Mouse (Mus musculus) retina, postnatal 1 day (tissue): ENCODE measurements around the gene Rnf123.

ENCODE experiments used
- DNase-seq: peaks from one replicate; pipeline ENCODE4 v3.0.0-alpha.2; 2012

Gene Rnf123

GRCm38 (mm10) chr9:108082988-108083431, at the start of gene Rnf123:
Rnf123 (minus strand) TSS chr9:108083346.
- DNase-seq: no peak

- DNase-seq: no peak
Observed at GRCm38 (mm10) chr9:108132373-108132772, 49.2 kb upstream of the Rnf123 start.

- DNase-seq: no peak
Observed at GRCm38 (mm10) chr9:108131502-108131901, 48.4 kb upstream of the Rnf123 start.

GRCm38 (mm10) chr9:108129042-108129948, 46.1 kb upstream of the Rnf123 start:
- no peak for DNase-seq

- no peak for DNase-seq
Observed at GRCm38 (mm10) chr9:108128248-108128647, 45.1 kb upstream of the Rnf123 start.

GRCm38 (mm10) chr9:108126436-108127180, 43.5 kb upstream of the Rnf123 start:
- no peak for DNase-seq

- no peak for DNase-seq
Observed at GRCm38 (mm10) chr9:108125731-108126130, 42.6 kb upstream of the Rnf123 start.

- no peak for DNase-seq
Observed at GRCm38 (mm10) chr9:108123916-108124315, 40.8 kb upstream of the Rnf123 start.

- no peak for DNase-seq
Observed at GRCm38 (mm10) chr9:108121170-108121969, 38.2 kb upstream of the Rnf123 start.

GRCm38 (mm10) chr9:108120671-108121070, 37.5 kb upstream of the Rnf123 start:
- no peak for DNase-seq

- DNase-seq: peak; percentile 40
Observed at GRCm38 (mm10) chr9:108119891-108120411, 36.8 kb upstream of the Rnf123 start.

- no peak for DNase-seq
Observed at GRCm38 (mm10) chr9:108117143-108117542, 34.0 kb upstream of the Rnf123 start.

GRCm38 (mm10) chr9:108115290-108116077, 32.3 kb upstream of the Rnf123 start:
- no peak for DNase-seq

GRCm38 (mm10) chr9:108112719-108113340, 29.7 kb upstream of the Rnf123 start:
- no peak for DNase-seq

GRCm38 (mm10) chr9:108111593-108112121, 28.5 kb upstream of the Rnf123 start:
- DNase-seq: no peak

- peak; percentile 67 for DNase-seq
Observed at GRCm38 (mm10) chr9:108111101-108111592, 28.0 kb upstream of the Rnf123 start.

GRCm38 (mm10) chr9:108110160-108110559, 27.0 kb upstream of the Rnf123 start:
- no peak for DNase-seq

GRCm38 (mm10) chr9:108107867-108108266, 24.7 kb upstream of the Rnf123 start:
- DNase-seq: no peak

- no peak for DNase-seq
Observed at GRCm38 (mm10) chr9:108106090-108106489, 22.9 kb upstream of the Rnf123 start.

- no peak for DNase-seq
Observed at GRCm38 (mm10) chr9:108105549-108105863, 22.4 kb upstream of the Rnf123 start.
